Mouse (Mus musculus) embryonic fibroblast, embryonic 13.5 days (primary cell): ENCODE measurements around the gene Acly. TPM values are rescaled to one million over a fixed set of nuclear protein-coding genes. Genes with fewer than 3 reads are reported as not detected.

ENCODE experiments used
- H3K27ac ChIP-seq: 2 replicates; pipeline ENCODE4 v1.5.1; 2012; ENCODE audit warnings: low read length, control low read depth, inconsistent platforms; ENCODE audit not compliant: insufficient read depth
- H3K4me1 ChIP-seq: 2 replicates; pipeline ENCODE4 v1.6.1; 2011; ENCODE audit warnings: low read length; ENCODE audit not compliant: control insufficient read depth, insufficient read depth
- H3K4me3 ChIP-seq: 2 replicates; pipeline ENCODE4 v1.5.1; 2011; ENCODE audit warnings: mild to moderate bottlenecking, control low read depth, low read length; ENCODE audit not compliant: insufficient read depth
- CTCF ChIP-seq: IDR thresholded peaks from 2 replicates; pipeline ENCODE4 v1.5.1; 2011; ENCODE audit warnings: mild to moderate bottlenecking, control low read depth, low read length, moderate library complexity, borderline replicate concordance; ENCODE audit not compliant: insufficient read depth
- POLR2A ChIP-seq: IDR thresholded peaks from 2 replicates; pipeline ENCODE4 v1.6.1; 2011; ENCODE audit warnings: low read depth, mild to moderate bottlenecking, control low read depth, low read length, moderate library complexity
- polyA plus RNA-seq: library from polyadenylated mRNA; stranded (reverse); fragments of >200 nt; gene quantifications from 2 replicates; pipeline ENCODE4 v1.2.4, GENCODE M21; 2011; ENCODE audit warnings: low read depth; ENCODE audit not compliant: missing spikeins, insufficient read length

Gene Acly
- polyA plus RNA-seq, result 111 and 143 TPM in 2 replicates

DNA sequence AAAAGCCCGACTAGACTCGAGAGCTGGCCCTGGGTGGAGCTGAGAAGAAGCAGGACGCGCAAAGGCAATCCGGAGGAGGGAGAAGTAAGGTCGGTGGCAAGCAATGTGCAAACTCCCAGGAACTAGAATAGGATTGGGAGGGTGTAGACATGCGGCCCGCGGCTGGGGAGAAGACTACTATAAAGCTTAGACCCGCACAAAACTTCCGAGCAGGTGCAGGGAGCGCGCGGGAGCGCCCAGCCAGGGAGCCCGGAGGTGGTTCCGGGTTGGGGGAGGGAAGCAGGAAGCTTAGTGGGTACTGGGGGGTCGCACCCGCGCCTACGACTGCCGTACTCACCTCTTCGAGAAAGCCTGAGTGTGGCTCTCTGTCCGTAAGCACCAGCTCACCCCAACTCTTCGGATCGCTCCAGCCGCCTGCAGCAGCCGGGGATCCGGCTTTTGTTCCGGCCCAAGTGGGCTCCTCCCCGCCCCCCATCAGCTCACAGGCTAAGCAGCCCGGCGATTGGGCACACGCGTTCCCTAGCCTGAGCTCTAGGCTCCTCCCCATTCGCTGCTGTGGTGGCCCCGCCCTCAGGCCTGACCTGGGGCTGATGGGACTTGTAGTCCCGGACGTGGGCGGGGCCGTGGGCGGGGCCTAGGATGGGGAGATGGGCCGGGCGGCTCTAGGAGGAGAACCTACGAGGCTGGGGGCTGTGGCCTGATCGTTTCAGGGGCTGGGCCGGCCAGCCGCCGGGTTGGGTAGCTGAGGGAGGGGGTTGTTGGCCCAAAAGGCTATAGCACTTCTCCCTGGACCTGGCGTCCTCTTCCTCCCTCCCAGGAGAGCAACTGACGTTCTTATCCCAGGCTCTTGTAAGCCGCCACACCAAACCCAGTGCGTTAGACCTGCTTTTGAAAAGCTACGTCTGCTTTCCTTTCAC lies at the start of gene Acly:
Gene Acly (minus strand): TSS at position 543 of the 917 bp plus-strand sequence.
- Histone ChIP-seq H3K27ac (peak within 1 kb of the TSS; percentile 53), H3K4me3 (peak within 1 kb of the TSS; percentile 93), H3K4me1 (peaks cover 12% of the 10 kb centered on the region; the same call in 1 of the 2 replicates)
- peak; percentile 99 for TF ChIP-seq POLR2A
- TF ChIP-seq CTCF, result no peak

DNA sequence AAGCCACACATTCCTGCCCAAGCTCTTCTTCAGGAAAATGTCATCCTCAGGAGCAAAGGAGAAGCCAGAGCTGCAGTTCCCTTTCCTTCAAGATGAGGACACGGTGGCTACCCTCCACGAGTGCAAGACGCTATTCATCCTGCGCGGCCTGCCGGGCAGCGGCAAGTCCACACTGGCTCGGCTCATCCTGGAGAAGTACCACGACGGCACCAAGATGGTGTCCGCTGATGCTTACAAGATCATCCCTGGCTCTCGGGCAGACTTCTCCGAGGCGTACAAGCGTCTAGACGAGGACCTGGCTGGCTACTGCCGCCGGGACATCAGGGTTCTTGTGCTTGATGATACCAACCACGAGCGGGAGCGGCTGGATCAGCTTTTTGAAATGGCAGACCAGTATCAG lies 48.5 kb upstream of the Acly start:
- Histone ChIP-seq H3K4me3 (no peak overlapping the region), H3K4me1 (no peaks in the 10 kb centered on the region; the same call in 1 of the 2 replicates), H3K27ac (no peak overlapping the region)
- TF ChIP-seq POLR2A (no peak), CTCF (no peak)

- H3K4me1 ChIP-seq, result no peaks in the 10 kb centered on the region; the same call in 1 of the 2 replicates
- peak overlapping the region; percentile 57; the same call in 1 of the 2 replicates for H3K4me3 ChIP-seq
- no peak for TF ChIP-seq POLR2A
- TF ChIP-seq CTCF, result no peak
- H3K27ac ChIP-seq, result no peak overlapping the region
Measured at GRCm38 (mm10) chr11:100575484-100575855, 47.7 kb upstream of the Acly start.

DNA sequence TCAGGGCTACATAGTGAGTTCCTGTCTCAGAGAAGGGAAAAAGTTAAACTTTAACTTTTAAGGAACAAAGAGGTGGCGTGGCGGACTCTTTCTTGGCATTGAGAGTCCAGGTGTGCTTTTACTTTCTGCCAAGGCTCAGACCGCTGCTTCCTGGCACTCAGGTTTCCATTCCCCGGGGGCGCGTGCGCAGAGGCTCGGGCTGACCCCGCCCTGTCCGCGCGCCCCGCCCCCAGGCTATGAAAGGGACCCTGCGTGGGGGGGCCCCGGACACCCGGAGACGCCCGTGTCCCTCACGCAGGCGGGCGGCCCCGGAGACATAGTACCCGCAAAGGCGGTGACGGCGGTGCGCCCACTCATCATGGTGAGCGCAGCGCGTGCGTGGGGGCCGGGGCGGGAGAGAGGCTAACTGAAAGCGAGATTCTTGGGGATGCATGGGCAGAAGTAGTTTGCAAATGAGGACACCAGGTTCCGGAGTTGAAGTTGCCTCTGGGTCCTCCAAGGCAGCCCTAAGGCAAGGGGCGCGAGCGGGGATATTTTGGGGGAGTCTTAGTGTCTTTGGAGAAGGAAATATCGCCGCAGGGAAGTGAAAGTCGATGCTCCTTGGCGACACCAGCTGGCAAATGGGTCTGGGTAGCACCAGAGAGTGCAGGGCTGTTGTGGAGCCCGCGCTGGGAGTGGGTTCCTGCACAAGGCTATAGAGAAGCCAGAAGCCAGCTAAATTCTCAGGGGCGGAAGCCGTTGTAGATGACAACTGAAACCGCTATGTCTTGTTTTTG lies 47.1 kb upstream of the Acly start, which contains the start of gene Cnp:
Gene Cnp (plus strand): TSS at position 197 of the 776 bp plus-strand sequence.
- H3K4me3 ChIP-seq, result peak within 1 kb of the TSS; percentile 57
- H3K27ac ChIP-seq, result peak within 1 kb of the TSS; percentile 17; the same call in 1 of the 2 replicates
- TF ChIP-seq POLR2A (peak; percentile 61), CTCF (no peak)
- H3K4me1 ChIP-seq, result no peaks in the 10 kb centered on the region; the same call in 1 of the 2 replicates

DNA sequence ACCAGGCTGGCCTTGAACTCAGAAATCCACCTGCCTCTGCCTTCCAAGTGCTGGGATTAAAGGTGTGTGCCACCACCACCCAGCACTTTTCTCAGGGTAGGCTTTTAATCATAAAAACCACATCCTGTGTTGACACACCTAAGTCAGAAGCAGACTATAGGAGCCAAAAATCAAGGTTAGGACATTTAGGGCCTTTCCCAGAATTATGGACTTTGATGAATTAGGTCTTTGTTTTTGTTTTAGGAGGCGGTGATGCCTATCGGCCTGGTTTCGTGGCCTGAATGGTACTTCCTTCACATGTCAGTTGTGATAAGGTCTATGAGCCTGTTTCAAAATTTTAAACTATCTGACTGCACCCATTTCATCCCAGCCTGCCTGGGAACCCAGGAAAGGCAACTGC lies 46.4 kb upstream of the Acly start:
- no peaks in the 10 kb centered on the region; the same call in 1 of the 2 replicates for H3K4me1 ChIP-seq
- no peak for TF ChIP-seq CTCF
- no peak for TF ChIP-seq POLR2A
- no peak overlapping the region for H3K27ac ChIP-seq
- no peak overlapping the region for H3K4me3 ChIP-seq

DNA sequence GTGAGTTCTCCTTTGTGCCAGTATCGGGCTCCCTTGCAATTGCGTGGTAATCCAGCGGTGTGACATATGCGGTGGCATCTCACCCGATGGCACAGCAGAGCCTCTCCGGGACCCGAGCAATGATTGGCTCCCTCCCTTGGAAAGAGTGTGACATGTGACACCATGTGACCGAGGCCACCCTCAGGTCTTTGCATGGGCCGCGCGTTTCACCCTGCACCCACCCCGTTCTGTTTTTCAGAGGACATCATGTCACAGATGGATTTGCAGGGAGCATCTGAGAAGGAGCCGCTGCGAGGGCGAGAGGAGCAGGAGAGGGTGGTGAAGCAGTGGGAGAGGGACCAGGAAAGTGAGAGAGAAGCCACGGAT lies 43.4 kb upstream of the Acly start:
- TF ChIP-seq POLR2A, result no peak
- no peak for TF ChIP-seq CTCF
- Histone ChIP-seq H3K27ac (no peak overlapping the region), H3K4me3 (no peak overlapping the region), H3K4me1 (no peaks in the 10 kb centered on the region; the same call in 1 of the 2 replicates)

DNA sequence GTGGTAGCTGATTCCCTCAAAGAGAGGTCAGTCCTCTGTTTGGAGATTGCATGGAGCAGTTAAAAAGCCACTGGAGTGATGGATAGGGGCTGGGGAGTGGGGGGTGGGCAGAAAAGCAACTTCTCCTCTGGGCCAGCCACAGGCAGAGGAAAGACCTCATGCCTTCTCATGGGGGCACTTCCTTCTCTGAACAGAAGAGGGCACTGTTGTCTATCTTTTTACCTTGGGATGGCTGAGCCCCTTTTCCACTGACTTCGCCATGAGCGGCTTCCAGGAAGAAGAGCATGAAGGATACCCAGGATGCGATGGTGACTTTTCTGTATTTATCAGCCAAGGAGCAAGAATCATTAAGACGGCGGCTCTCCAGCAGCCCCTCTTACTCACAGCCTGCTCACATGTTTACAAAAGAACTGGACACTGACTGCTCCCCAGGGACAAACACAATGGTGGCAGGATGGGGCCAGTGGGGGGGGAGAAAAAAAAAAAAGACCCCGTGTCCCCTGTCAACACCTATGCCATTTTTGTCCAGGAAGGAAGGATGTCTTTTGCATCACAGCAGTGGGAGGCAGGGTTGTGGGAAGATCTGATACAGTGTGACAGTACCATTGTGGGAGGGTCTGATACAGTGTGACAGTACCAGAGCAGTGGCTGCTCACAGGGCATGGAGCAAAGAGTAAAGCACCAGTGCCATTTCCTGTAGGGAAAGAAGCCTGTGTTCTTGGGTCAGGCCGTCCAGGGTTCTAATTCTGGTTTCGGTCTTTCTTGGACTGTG lies 42.8 kb upstream of the Acly start:
- Histone ChIP-seq H3K4me1 (no peaks in the 10 kb centered on the region; the same call in 1 of the 2 replicates), H3K27ac (no peak overlapping the region), H3K4me3 (no peak overlapping the region)
- TF ChIP-seq POLR2A, result no peak
- peak; percentile 44; the same call in 1 of the 2 replicates for TF ChIP-seq CTCF

DNA sequence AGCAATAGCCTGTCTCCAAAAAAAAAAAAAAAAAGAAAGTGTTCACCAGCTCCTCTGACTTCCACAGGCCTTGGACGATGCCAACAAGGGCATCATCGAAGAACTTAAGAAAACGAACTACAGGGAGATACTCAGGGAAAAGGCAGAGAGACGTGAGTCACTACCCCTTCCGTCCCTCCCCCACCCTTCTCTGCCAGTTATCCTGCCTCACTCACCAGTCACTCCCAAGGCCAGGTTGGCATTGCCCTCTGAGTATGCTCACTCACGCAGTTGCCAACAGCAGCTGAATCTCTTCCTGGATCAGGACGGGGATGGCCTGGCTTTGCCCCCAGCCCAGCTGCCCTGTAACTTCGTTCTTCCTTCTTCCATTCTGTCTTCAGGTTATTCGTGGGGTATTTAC lies 42.0 kb upstream of the Acly start:
- H3K4me3 ChIP-seq, result no peak overlapping the region
- TF ChIP-seq CTCF (no peak), POLR2A (no peak)
- no peak overlapping the region for H3K27ac ChIP-seq
- H3K4me1 ChIP-seq, result no peaks in the 10 kb centered on the region

DNA sequence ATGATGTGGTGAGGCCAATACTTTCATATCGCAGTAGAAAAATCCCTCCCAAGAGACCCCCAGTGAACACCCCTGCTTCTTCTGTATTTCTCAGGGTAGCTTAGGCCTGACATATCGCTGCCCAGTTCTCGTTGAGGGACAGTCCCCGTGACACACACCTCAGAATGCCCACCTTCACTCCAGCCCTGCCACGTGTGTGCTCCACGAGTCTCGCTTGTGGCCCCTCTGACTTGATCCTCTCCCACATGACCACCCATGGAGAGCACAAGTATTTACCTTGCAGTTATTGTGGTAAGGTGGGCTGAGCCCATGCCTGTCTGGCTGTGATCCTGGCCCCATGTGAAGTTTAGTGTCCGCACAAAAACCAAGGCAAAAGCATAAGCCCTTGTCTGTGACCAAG lies 40.9 kb upstream of the Acly start:
- Histone ChIP-seq H3K27ac (no peak overlapping the region), H3K4me3 (no peak overlapping the region), H3K4me1 (no peaks in the 10 kb centered on the region)
- TF ChIP-seq CTCF, result no peak
- no peak for TF ChIP-seq POLR2A
